Mouse (Mus musculus): Measurements from ENCODE around the gene Peli2.

Peli2 gene

GRCm38 (mm10) chr14:48125971-48126370 lies 5.3 kb downstream of the Peli2 start:
- DNase-seq (ENCODE audit: low spot score in 2 of 2): no peak

- no peak for DNase-seq (ENCODE audit: low spot score in 2 of 2)
These were observed 6.3 kb downstream of the Peli2 start for GRCm38 (mm10) chr14:48126931-48127330.

GRCm38 (mm10) chr14:48127609-48128185 lies 7.1 kb downstream of the Peli2 start:
- no peak for DNase-seq (ENCODE audit: low spot score in 2 of 2)

GRCm38 (mm10) chr14:48128701-48129100 lies 8.1 kb downstream of the Peli2 start:
- no peak for DNase-seq (ENCODE audit: low spot score in 2 of 2)

GRCm38 (mm10) chr14:48130021-48130420 lies 9.4 kb downstream of the Peli2 start:
- no peak for DNase-seq (ENCODE audit: low spot score in 2 of 2)

- DNase-seq (ENCODE audit: low spot score in 2 of 2): no peak
These were observed 10.3 kb downstream of the Peli2 start for GRCm38 (mm10) chr14:48130761-48131575.

- no peak for DNase-seq (ENCODE audit: low spot score in 2 of 2)
These were observed 10.9 kb downstream of the Peli2 start for GRCm38 (mm10) chr14:48131576-48131922.

GRCm38 (mm10) chr14:48132241-48132640 lies 11.6 kb downstream of the Peli2 start:
- DNase-seq (ENCODE audit: low spot score in 2 of 2): peak in 1 of 2 experiments; percentile 5

- DNase-seq (ENCODE audit: low spot score in 2 of 2): no peak
These were observed 12.5 kb downstream of the Peli2 start for GRCm38 (mm10) chr14:48132865-48133802.

- DNase-seq (ENCODE audit: low spot score in 2 of 2): no peak
These were observed 13.7 kb downstream of the Peli2 start for GRCm38 (mm10) chr14:48134344-48134743.

- no peak for DNase-seq (ENCODE audit: low spot score in 2 of 2)
These were observed 15.3 kb downstream of the Peli2 start for GRCm38 (mm10) chr14:48135816-48136345.

GRCm38 (mm10) chr14:48137731-48138130 lies 17.1 kb downstream of the Peli2 start:
- no peak for DNase-seq (ENCODE audit: low spot score in 2 of 2)

- no peak for DNase-seq (ENCODE audit: low spot score in 2 of 2)
These were observed 17.5 kb downstream of the Peli2 start for GRCm38 (mm10) chr14:48138138-48138537.

- DNase-seq (ENCODE audit: low spot score in 2 of 2): no peak
These were observed 18.8 kb downstream of the Peli2 start for GRCm38 (mm10) chr14:48139409-48139808.

GRCm38 (mm10) chr14:48141694-48142093 lies 21.1 kb downstream of the Peli2 start:
- DNase-seq (ENCODE audit: low spot score in 2 of 2): no peak

- no peak for DNase-seq (ENCODE audit: low spot score in 2 of 2)
These were observed 22.1 kb downstream of the Peli2 start for GRCm38 (mm10) chr14:48142696-48143095.

GRCm38 (mm10) chr14:48143141-48143540 lies 22.5 kb downstream of the Peli2 start:
- no peak for DNase-seq (ENCODE audit: low spot score in 2 of 2)

GRCm38 (mm10) chr14:48144330-48144729 lies 23.7 kb downstream of the Peli2 start:
- DNase-seq (ENCODE audit: low spot score in 2 of 2): no peak

- no peak for DNase-seq (ENCODE audit: low spot score in 2 of 2)
These were observed 27.1 kb downstream of the Peli2 start for GRCm38 (mm10) chr14:48147688-48148087.

GRCm38 (mm10) chr14:48148615-48149014 lies 28.0 kb downstream of the Peli2 start:
- DNase-seq (ENCODE audit: low spot score in 2 of 2): no peak

GRCm38 (mm10) chr14:48149351-48149750 lies 28.7 kb downstream of the Peli2 start:
- DNase-seq (ENCODE audit: low spot score in 2 of 2): no peak

- no peak for DNase-seq (ENCODE audit: low spot score in 2 of 2)
These were observed 30.3 kb downstream of the Peli2 start for GRCm38 (mm10) chr14:48150903-48151302.
